Mouse (Mus musculus) forelimb bud, embryonic 11.5 days (tissue): ENCODE results near the gene H2al1o.
"Not testable (repeated sequence)": the region's sequence is repeated elsewhere in the genome, so short reads cannot be mapped to it uniquely, and the experiment has no call there.

Experiments
- DNase-seq: peaks from one replicate; pipeline ENCODE4 v3.0.0-alpha.2; 2012; ENCODE audit warnings: low read depth, low spot score

H2al1o gene

GRCm38 (mm10) chrX:9572309-9572708 is at the start of gene H2al1o:
H2al1o (minus strand) TSS chrX:9572409.
- not testable (repeated sequence) for DNase-seq

- DNase-seq = not testable (repeated sequence)
These were observed 25.8 kb upstream of the H2al1o start for GRCm38 (mm10) chrX:9598036-9598435.

GRCm38 (mm10) chrX:9536881-9537280 is 35.3 kb downstream of the H2al1o start:
- DNase-seq = no peak
